ENCODE assay signal across 8 mouse cellular contexts in the genomic region with DNA sequence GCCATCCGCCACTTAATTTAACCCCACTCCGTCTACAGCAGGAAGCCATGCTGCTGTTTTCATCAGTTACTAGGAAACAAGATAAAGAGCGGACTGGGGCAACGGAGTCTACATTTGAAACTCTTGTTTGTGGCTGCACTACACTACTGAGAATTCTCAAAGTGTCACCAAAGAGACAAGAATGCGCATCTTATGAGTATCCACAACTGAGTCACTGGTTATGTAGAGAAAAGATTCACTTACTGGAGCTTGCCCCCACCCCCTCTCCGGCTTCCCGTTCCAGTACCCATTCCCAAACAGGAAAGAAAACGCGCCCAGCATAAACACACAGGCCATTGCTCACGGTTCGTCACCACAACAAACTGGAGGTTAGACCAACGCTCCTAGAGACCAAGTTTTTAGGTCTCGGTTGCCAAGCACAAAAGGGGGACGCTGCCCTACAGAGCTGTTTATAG. TPM values are rescaled to one million over a fixed set of nuclear protein-coding genes. Genes with fewer than 3 reads are reported as not detected.
DNase-seq lines count a peak whose midpoint lies in the region; ATAC-seq and TF ChIP-seq lines count a peak whose summit lies in the region.

No protein-coding gene starts in this region.

- peak; percentile 50 for DNase-seq in spleen, adult 12 weeks (ENCODE audit: low spot score)
- no peak for DNase-seq in spleen, adult 18-20 months
- DNase-seq in adrenal gland, postnatal 36 days = peak; percentile 48 to 64
- DNase-seq in hindbrain, postnatal 0 days (ENCODE audit: low spot score) = peak; percentile 39
- DNase-seq in liver, embryonic 13.5 days = peak; percentile 49
- peak; percentile 34 to 56 for DNase-seq in natural killer cell, adult 2 months (ENCODE audit: low spot score in 2 of 2)
- no peak for DNase-seq in left cerebral cortex, adult 11 months (ENCODE audit: low spot score)

- H3K4me1 ChIP-seq in forebrain, embryonic 13.5 days = peaks cover 27% of the 10 kb centered on the region
- no peaks in the 10 kb centered on the region; the same call in 1 of the 2 replicates for H3K4me1 ChIP-seq in hindbrain, postnatal 0 days (ENCODE audit: insufficient read depth, low read length)
- H3K4me1 ChIP-seq in liver, embryonic 13.5 days (replicated peaks) = peaks cover 76% of the 10 kb centered on the region

- peak overlapping the region; percentile 86; the same call in 1 of the 2 replicates for H3K27ac ChIP-seq in forebrain, embryonic 13.5 days
- H3K27ac ChIP-seq in hindbrain, postnatal 0 days = peak overlapping the region; percentile 94
- peak overlapping the region; percentile 96 for H3K27ac ChIP-seq in liver, embryonic 13.5 days

- no peak for TF ChIP-seq CTCF in hindbrain, postnatal 0 days (IDR thresholded peaks at IDR 0.05; ENCODE audit: low read depth)

- 2% methylated on average over 14 of the region's 14 CpGs for WGBS in forebrain, embryonic 13.5 days
- WGBS in hindbrain, postnatal 0 days = 2% methylated on average over 14 of the region's 14 CpGs
- under 1% methylated on average over 14 of the region's 14 CpGs for WGBS in liver, embryonic 13.5 days (ENCODE audit: insufficient replicate concordance)

- H3K9ac ChIP-seq in forebrain, embryonic 13.5 days = peak overlapping the region; percentile 97
- peak overlapping the region; percentile 92 for H3K9ac ChIP-seq in hindbrain, postnatal 0 days (replicated peaks; ENCODE audit: low read length)
- H3K9ac ChIP-seq in liver, embryonic 13.5 days = peak overlapping the region; percentile 100

- ATAC-seq in forebrain, embryonic 13.5 days = no peak
- no peak for ATAC-seq in hindbrain, postnatal 0 days
- ATAC-seq in liver, embryonic 13.5 days (ENCODE audit: low read depth) = peak; percentile 19; the same call in 1 of the 2 replicates

- H3K27me3 ChIP-seq in forebrain, embryonic 13.5 days = peaks cover 7% of the 10 kb centered on the region; the same call in 1 of the 2 replicates
- no peaks in the 10 kb centered on the region for H3K27me3 ChIP-seq in hindbrain, postnatal 0 days (ENCODE audit: insufficient read depth, low read length)
- H3K27me3 ChIP-seq in liver, embryonic 13.5 days = no peaks in the 10 kb centered on the region

- peak overlapping the region; percentile 90 for H3K4me3 ChIP-seq in forebrain, embryonic 13.5 days
- peak overlapping the region; percentile 96 for H3K4me3 ChIP-seq in hindbrain, postnatal 0 days (ENCODE audit: low read length)
- H3K4me3 ChIP-seq in liver, embryonic 13.5 days (replicated peaks) = peak overlapping the region; percentile 99

- H3K9me3 ChIP-seq in forebrain, embryonic 13.5 days (replicated peaks) = no peaks in the 10 kb centered on the region
- no peaks in the 10 kb centered on the region for H3K9me3 ChIP-seq in hindbrain, postnatal 0 days (ENCODE audit: low read length)
- H3K9me3 ChIP-seq in liver, embryonic 13.5 days (replicated peaks) = no peaks in the 10 kb centered on the region

- H3K36me3 ChIP-seq in forebrain, embryonic 13.5 days (ENCODE audit: poor library complexity, severe bottlenecking) = no peaks in the 10 kb centered on the region
- H3K36me3 ChIP-seq in hindbrain, postnatal 0 days (ENCODE audit: insufficient read depth, low read length) = no peaks in the 10 kb centered on the region
- peaks cover 6% of the 10 kb centered on the region for H3K36me3 ChIP-seq in liver, embryonic 13.5 days

- peak overlapping the region; percentile 86 for H3K4me2 ChIP-seq in forebrain, embryonic 13.5 days
- H3K4me2 ChIP-seq in hindbrain, postnatal 0 days (ENCODE audit: low read depth, low read length) = peak overlapping the region; percentile 68
- H3K4me2 ChIP-seq in liver, embryonic 13.5 days = peak overlapping the region; percentile 76

RNA-seq across cellular contexts. Expression of gene Hipk1, which starts 1.4 kb away (rescaled TPM):
- total RNA-seq in adrenal gland, postnatal 36 days (2021) = 100 to 1,000 TPM; 120 to 165 TPM
- 13.0 and 14.5 TPM in 2 replicates for polyA plus RNA-seq in forebrain, embryonic 13.5 days (2015; fragmentation: Nextera tagmentation; extraction: Ambion mirVana)
- 52.6 and 59.3 TPM in 2 replicates for total RNA-seq in hindbrain, postnatal 0 days (2014; rRNA removed)
- polyA plus RNA-seq in hindbrain, postnatal 0 days (2015; fragmentation: Nextera tagmentation; extraction: Ambion mirVana) = 8.1 and 8.4 TPM in 2 replicates
- polyA plus RNA-seq in liver, embryonic 13.5 days (2015; fragmentation: Nextera tagmentation; extraction: Ambion mirVana) = 12.8 and 14.2 TPM in 2 replicates

RNA-seq across cellular contexts. Expression of gene Dclre1b, which starts 19.3 kb away (rescaled TPM):
- total RNA-seq in adrenal gland, postnatal 36 days (2021) = 10 to 100 TPM; 15.1 to 15.8 TPM
- polyA plus RNA-seq in forebrain, embryonic 13.5 days (2015; fragmentation: Nextera tagmentation; extraction: Ambion mirVana) = 31.0 and 32.7 TPM in 2 replicates
- total RNA-seq in hindbrain, postnatal 0 days (2014; rRNA removed) = 3.0 and 7.9 TPM in 2 replicates
- polyA plus RNA-seq in hindbrain, postnatal 0 days (2015; fragmentation: Nextera tagmentation; extraction: Ambion mirVana) = 15.4 and 19.1 TPM in 2 replicates
- 30.3 and 33.0 TPM in 2 replicates for polyA plus RNA-seq in liver, embryonic 13.5 days (2015; fragmentation: Nextera tagmentation; extraction: Ambion mirVana)

RNA-seq across cellular contexts. Expression of gene Ap4b1, which starts 19.4 kb away (rescaled TPM):
- total RNA-seq in adrenal gland, postnatal 36 days (2021) = 10 to 100 TPM; 17.4 to 20.3 TPM
- polyA plus RNA-seq in forebrain, embryonic 13.5 days (2015; fragmentation: Nextera tagmentation; extraction: Ambion mirVana) = 23.2 and 25.0 TPM in 2 replicates
- 16.1 and 25.8 TPM in 2 replicates for total RNA-seq in hindbrain, postnatal 0 days (2014; rRNA removed)
- polyA plus RNA-seq in hindbrain, postnatal 0 days (2015; fragmentation: Nextera tagmentation; extraction: Ambion mirVana) = 16.4 and 20.1 TPM in 2 replicates
- polyA plus RNA-seq in liver, embryonic 13.5 days (2015; fragmentation: Nextera tagmentation; extraction: Ambion mirVana) = 13.2 and 15.1 TPM in 2 replicates

RNA-seq across cellular contexts. Expression of gene Gm43064, which starts 19.5 kb away (rescaled TPM):
- total RNA-seq in adrenal gland, postnatal 36 days (2021) = under 1 TPM; 0.13 to 0.30 TPM
- polyA plus RNA-seq in forebrain, embryonic 13.5 days (2015; fragmentation: Nextera tagmentation; extraction: Ambion mirVana) = not detected in 2 replicates
- total RNA-seq in hindbrain, postnatal 0 days (2014; rRNA removed) = 1.1 and 1.9 TPM in 2 replicates
- polyA plus RNA-seq in hindbrain, postnatal 0 days (2015; fragmentation: Nextera tagmentation; extraction: Ambion mirVana) = 0.24 TPM in 1 of 2 replicates, not detected in the other
- 0.42 and 0.67 TPM in 2 replicates for polyA plus RNA-seq in liver, embryonic 13.5 days (2015; fragmentation: Nextera tagmentation; extraction: Ambion mirVana)

RNA-seq across cellular contexts. Expression of gene Bcl2l15, which starts 42.5 kb away (rescaled TPM):
- not detected for total RNA-seq in adrenal gland, postnatal 36 days (2021)
- 0.44 TPM in 1 of 2 replicates, not detected in the other for polyA plus RNA-seq in forebrain, embryonic 13.5 days (2015; fragmentation: Nextera tagmentation; extraction: Ambion mirVana)
- not detected in 2 replicates for total RNA-seq in hindbrain, postnatal 0 days (2014; rRNA removed)
- polyA plus RNA-seq in hindbrain, postnatal 0 days (2015; fragmentation: Nextera tagmentation; extraction: Ambion mirVana) = 0.20 and 0.67 TPM in 2 replicates
- 1.9 and 2.1 TPM in 2 replicates for polyA plus RNA-seq in liver, embryonic 13.5 days (2015; fragmentation: Nextera tagmentation; extraction: Ambion mirVana)

Comparison
In these comparisons a context has a peak if more than half of its experiments do, and no peak if none do; other contexts are left out.
1. DNase-seq: peak in spleen, adult 12 weeks (single experiment), adrenal gland, postnatal 36 days (2 of 2), hindbrain, postnatal 0 days (single experiment), liver, embryonic 13.5 days (single experiment) and natural killer cell, adult 2 months (2 of 2); none in spleen, adult 18-20 months (0 of 2) and left cerebral cortex, adult 11 months (single experiment).
2. Peak in every context shown above with its lines, with median percentiles within 50 percentile points of each other: H3K27ac ChIP-seq, H3K4me2 ChIP-seq, H3K4me3 ChIP-seq and H3K9ac ChIP-seq.